Mouse (Mus musculus): ENCODE measurements around the gene Prkd2. TPM values are rescaled to one million over a fixed set of nuclear protein-coding genes. Genes with fewer than 3 reads are reported as not detected.
A peak's percentile ranks its signal among the peaks of the same experiment; 100 is the strongest.

Gene Prkd2
- 1 to 10 TPM; 3.8 to 7.3 TPM for total RNA-seq (2021)

DNA sequence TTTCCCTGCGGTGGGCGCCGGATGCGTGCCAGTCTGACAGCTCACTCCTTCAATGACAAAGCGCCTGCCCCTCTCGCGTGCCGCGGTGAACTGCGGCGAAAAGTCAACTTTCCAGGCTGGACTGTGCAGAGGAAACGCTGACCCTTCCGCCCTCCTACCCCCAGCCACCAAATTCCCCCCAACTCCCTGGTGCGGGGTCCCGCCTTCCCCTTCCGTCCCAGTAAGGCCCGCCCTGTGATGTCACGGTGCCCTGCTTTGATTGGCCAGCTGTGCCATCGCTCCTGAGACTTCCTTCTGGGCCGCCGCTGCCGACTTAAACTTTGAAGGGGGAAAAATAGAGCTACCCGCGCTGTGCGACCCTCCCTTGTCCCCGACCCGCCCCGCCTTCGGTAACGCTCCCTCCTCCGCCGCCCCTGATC lies at the start of gene Prkd2:
Gene Prkd2, plus strand, starts transcription at position 258 of the 419 bp plus-strand sequence.
- peak; percentile 88 to 90 for DNase-seq (ENCODE audit: low spot score in 2 of 2)
- intact Hi-C loops (cut with DNase I): no loop called here

DNA sequence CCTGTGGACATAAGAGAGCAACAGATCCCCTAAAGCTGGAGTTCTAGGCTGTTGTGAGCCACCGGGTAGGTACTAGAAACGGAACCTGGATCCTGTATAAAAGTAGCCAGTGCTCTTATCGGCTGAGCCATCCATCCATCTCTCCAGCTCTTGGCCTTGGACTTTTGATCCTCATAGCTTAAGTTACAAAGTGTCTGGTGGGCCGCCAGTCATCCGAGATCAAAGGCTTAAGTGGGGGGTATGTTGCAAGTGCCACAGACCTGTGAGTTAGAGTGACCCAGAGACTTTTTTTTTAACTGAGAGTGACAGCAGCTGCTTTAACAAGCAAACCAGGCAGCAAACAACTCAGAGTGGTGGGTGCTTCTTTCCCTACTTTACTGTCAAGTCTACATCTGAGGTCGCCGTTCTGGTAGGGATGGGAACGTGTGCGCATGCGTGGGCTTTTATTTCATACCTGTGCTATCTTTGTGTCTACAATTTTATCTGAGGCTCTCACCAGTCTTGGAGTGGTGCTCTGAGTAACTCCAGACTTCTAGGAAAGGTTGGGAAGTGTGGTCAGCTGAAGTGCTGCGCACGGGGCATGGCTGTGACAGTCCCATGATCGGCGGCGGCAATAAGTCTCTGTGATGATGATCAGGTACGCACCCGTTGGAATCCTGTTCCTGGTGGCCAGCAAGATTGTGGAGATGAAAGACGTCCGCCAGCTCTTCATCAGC lies 49.5 kb upstream of the Prkd2 start:
- no peak for DNase-seq (ENCODE audit: low spot score in 2 of 2)
- intact Hi-C loops (cut with DNase I): loop anchor here (5.0 kb wide), 1 partner anchor 146 kb away; no protein-coding TSS in a partner anchor

DNA sequence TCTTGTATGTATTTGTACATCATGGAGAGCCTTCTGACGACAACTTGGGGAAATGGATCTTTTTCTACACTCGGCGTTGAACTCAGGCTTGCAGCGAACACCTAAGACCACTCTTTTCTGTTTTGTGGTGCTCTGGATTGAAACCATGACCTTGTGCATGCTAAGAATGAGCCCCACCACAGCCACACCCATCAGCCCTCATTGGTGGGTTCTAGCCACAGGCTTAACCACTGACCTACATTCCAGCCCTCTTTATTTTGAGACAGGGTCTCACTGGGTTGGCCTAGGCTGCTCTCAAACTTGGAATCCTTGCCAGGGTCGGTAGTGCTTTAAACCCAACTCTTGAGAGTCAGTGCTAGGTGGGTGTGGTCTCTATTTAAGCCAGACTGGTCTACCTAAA lies 47.8 kb upstream of the Prkd2 start:
- intact Hi-C loops (cut with DNase I): loop anchor here (5.0 kb wide), 1 partner anchor 148 kb away; no protein-coding TSS in a partner anchor

DNA sequence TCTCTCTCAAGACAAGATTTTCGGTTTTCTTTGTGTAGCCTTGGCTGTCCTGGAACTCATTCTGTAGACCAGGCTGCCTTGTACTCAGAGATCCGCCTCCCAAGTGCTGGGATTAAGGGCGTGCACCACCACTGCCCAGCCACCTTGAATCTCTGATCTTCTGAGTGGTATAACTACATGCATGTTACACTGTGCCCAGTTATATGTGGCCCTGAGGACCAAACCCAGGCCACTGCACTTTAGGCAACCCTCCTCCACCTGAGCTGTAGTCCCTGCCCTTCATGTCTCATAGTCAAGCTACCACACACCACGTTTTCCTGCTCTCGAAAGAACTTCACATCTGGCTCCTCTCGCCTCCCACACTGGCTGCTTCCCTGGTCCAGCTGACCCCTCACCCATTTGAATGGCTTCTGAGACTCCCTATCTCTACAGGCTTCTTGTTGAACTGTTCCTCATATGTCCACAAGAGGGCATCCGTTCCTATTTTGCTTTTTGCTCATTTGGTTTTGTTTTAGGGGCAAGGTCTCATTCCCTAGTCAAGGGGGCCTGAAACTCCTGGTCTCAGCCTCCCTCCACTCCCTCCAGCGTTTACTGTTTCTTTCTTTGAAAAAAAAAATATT lies 38.2 kb upstream of the Prkd2 start:
- intact Hi-C loops (cut with DNase I): loop anchor here (2.0 kb wide), 1 partner anchor 58 kb away; no protein-coding TSS in a partner anchor
- DNase-seq (ENCODE audit: low spot score in 2 of 2): no peak

More for the DNA sequence above, 47.8 kb upstream of the Prkd2 start:
- DNase-seq (ENCODE audit: low spot score in 2 of 2): no peak

DNA sequence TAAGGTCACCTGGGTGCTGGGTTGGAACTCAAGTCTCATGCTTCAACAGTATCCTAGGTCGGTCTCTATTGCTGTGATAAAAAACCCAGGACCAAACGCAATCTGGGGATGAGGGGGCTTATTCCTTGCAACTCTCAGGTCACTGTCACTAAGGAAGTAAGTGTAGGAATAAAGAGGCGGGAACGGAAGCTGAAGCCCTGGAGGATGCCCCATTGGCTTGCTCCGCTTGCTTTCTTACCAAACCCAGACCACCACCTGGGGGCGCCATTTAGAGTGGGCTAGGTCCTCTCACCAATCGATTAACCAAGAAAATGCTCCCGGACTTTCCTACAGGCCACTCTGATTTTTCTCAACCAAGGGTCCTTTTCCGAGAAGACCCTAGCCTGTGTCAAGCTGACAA lies 34.8 kb upstream of the Prkd2 start:
- no peak for DNase-seq (ENCODE audit: low spot score in 2 of 2)
- intact Hi-C loops (cut with DNase I): no loop called here

DNA sequence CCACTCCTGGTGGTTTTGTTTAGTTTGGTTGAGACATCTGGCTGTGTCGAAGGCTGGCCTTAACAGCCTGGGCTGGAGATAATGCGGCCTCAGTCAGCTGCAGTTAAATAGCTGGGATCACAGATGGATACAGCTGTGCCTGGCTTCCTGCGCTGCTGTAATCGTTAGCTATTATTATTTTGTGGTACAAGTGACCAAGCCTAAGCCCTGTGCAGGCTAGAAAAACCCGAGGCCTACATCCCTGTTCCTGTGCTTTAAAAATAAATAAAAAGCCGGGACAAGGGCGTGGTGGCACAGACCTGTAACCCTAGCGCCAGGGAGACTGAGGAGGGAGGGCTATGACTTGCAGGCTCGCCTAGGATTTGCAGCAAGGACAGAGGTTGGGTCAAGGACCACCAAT lies 34.1 kb upstream of the Prkd2 start:
- DNase-seq (ENCODE audit: low spot score in 2 of 2): no peak
- intact Hi-C loops (cut with DNase I): no loop called here

DNA sequence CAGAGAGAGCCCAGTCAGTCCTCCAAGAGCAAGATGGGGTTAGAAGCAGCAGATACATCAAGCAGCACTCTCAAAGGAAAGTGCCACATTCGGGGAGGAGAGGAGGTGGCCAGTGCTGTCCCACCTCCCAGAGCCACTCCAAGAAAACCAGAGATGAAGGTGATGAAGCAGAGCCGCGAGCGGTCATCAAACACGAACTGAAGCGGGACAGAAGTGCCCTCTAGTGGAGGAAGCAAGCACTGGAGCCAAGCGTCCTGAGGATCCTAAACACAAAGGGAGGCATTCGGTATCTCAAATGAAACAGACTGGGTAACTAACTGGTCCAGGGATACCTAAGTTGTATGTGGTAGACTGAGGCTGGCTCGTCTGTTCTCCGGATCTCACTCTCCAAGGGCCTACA lies 33.0 kb upstream of the Prkd2 start:
- DNase-seq (ENCODE audit: low spot score in 2 of 2): peak; percentile 80 to 82
- intact Hi-C loops (cut with DNase I): loop anchor here (5.0 kb wide), 1 partner anchor 182 kb away; no protein-coding TSS in a partner anchor

DNA sequence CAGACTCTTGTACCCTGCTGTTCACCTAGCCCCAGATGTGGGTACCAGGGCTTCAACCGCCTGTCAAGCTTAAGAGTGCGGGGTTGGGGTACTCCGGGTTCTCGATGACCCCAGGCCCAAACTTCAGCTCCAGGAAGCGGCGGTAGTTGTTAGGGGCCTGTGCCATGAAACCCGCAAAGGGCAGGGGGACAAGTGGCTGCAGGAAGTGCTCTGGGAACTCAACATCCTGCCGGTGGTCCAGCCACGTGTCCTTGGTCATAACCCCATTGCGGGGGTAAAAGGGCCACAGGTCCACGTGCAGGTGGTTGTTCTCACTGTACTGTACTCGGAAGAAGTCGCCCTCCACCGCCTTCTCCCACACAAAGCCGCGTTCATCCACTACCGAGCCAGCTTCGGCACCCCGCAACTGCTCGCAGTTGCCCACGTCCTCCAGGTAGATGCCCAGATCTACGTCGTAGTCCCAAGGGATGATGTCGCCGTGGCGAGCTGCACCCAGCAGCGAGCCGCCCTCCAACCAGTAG lies 32.2 kb upstream of the Prkd2 start:
- intact Hi-C loops (cut with DNase I): loop anchor here (5.0 kb wide), 1 partner anchor 183 kb away; no protein-coding TSS in a partner anchor
- DNase-seq (ENCODE audit: low spot score in 2 of 2): no peak

DNA sequence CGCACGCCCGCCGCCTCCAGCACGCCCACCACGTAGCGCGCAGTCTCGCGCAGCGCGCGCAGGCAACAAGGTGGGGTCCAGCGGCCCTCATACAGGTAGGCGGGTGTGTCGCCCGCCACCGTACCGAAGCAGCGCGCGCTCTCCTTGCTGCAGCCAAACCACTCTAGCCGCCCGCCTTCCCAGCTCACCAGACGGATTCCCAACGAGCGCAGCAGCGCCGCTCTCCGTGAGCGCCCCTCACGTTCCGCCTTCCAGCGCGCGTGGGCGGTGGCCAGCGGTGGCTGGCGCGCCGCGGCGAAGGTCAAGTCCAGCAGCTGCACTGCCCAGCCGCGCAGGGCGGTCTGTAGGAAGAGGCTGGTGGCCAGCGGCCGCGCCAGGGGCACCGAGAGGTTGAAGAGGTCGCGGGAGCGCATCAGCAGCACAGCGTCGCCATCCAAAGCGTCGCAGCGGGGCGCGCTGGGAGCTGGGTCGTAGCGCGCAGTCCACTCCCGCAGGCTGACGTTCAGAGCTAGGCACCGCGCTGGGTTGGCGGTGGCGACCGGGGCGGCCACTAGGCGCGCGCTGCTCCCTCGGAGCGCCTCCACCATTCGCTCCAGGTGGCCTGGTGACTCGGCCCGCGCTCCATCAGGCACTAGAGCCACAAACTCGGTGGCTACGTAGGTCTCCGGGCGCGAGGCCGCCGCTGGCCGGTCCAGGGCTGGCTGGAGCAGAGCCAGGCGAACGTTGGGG lies 31.6 kb upstream of the Prkd2 start:
- DNase-seq (ENCODE audit: low spot score in 2 of 2): peak in 1 of 2 experiments; percentile 69
- intact Hi-C loops (cut with DNase I): loop anchor here (5.0 kb wide), 1 partner anchor 184 kb away; no protein-coding TSS in a partner anchor

DNA sequence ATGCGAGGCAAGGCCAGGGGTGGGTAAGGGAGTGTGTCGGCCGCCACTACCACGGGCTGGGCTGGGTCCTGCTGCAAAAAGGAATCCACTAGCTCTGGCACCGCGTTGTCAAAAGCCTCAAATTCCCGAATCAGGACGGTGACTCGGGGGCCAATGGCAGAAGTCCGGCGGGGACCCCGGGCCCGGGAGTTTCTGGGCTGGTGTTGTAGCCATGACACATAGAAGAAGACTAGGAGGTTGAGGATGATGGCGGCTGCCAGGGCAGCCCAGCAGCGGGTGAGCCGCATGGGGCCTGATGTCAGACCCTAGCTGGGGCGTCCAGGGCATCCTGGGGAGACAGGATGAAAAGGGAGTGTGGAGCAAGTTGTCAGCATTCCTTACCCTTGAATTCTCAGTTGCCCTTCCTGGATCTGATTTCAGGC lies 31.0 kb upstream of the Prkd2 start:
- intact Hi-C loops (cut with DNase I): loop anchor here (5.0 kb wide), 1 partner anchor 184 kb away; no protein-coding TSS in a partner anchor
- DNase-seq (ENCODE audit: low spot score in 2 of 2): no peak

DNA sequence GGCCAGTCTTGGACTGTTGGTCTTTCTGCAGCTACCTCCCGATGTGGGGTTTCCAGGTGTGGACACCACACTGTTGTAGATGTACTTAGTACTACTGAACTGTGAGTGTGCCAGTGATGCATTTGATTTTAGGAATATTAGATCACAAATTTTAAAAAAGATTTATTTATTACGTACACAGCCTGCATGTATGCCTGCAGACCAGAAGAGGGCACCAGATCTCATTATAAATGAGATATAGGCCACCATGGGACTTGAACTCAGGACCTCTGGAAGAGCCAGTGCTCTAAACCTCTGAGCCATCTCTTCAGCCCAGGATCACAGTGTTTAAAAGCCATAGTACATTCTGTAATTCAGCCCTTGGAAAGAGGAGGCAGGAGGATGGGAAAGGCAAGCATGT lies 30.2 kb upstream of the Prkd2 start:
- intact Hi-C loops (cut with DNase I): loop anchor here (5.0 kb wide), 1 partner anchor 185 kb away; no protein-coding TSS in a partner anchor
- no peak for DNase-seq (ENCODE audit: low spot score in 2 of 2)

DNA sequence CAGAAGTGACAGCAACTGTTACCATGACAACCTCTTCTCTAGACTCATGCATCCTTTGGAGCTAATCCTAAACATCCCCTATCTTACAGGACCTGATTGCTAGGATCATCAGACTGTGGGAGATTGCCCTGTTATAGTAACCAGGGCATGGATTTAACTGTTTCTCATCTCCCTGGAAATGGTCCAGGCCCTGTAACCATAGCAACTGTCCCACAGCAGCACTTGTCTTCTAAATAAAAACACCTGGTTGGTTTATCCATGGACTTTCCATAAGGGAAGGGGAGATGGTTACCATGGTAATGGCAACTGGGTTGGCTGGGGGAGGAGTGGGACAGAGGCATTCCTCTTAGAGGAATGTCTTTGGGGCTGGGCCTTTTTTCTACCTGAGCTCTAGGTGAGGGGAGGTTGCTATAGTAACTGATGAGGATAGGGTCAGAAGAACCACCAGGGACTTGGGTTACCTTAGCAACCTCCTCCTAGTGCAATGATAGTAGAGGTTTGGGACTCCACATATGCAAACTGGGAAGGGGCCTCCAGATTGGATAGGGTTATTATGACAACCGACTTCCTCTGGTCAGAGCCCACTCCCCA lies 27.3 kb upstream of the Prkd2 start, which contains the start of gene Strn4:
Gene Strn4, plus strand, starts transcription at position 539 of the 591 bp plus-strand sequence.
- peak in 1 of 2 experiments; percentile 71 for DNase-seq (ENCODE audit: low spot score in 2 of 2)

DNA sequence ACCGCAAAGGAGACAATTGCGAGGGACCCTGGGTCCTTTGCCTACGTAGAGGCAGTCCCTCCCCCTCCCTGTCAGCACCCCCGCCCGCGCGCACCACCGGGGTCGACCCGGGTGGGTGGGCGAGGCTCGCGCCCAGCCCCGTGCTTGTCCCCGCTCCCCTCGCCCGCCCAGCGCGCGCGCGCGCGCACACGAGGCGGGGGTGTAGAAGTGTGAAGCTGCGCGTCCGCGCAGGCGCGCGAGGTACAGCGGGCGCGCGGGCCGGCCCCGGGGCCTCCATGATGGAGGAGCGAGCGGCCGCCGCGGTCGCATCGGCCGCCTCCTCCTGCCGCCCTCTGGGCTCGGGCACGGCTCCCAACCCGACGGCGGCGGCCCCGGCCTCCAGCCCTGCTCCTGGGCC lies 26.6 kb upstream of the Prkd2 start:
- intact Hi-C loops (cut with DNase I): loop anchor here (5.0 kb wide), 1 partner anchor 414 kb away; the partner anchor contains the start of gene Zc3h4
- DNase-seq (ENCODE audit: low spot score in 2 of 2): peak; percentile 77 to 85

More for the DNA sequence above, 27.3 kb upstream of the Prkd2 start, which contains the start of gene Strn4:
- intact Hi-C loops (cut with DNase I): loop anchor here (5.0 kb wide), 1 partner anchor 413 kb away; the partner anchor contains the start of gene Zc3h4

DNA sequence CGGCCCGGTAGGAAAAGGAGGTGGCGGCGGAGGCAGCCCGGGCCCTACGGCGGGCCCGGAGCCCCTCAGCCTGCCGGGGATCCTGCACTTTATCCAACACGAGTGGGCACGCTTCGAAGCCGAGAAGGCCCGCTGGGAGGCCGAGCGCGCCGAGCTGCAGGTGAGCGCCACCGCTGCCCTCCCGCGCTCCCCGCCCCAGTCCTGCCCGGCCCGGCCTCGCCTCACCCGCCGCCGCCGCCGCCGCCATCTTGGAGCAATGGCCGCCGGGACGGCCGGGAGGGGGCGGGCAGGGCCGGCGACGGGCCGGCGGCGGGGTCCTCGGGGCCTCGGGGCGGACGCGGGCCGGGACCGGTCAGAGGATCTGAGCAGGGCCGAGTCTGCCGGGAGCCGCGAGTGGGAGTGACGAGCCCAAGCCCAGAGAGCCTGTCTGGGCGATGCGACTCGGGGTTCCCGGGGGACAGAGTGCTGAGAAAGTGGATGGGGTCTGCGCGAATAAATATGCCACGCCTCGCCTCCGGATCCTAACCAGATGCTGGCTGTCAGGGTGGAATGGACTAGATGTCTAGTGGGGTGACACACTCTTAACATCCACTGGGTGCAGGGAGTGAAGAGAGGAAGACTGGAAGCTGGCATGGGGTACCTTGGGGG lies 26.1 kb upstream of the Prkd2 start, which contains the start of gene Fkrp:
Gene Fkrp, minus strand, starts transcription at position 258 of the 648 bp plus-strand sequence.
- intact Hi-C loops (cut with DNase I): loop anchor here (5.0 kb wide), 1 partner anchor 414 kb away; the partner anchor contains the start of gene Zc3h4

DNA sequence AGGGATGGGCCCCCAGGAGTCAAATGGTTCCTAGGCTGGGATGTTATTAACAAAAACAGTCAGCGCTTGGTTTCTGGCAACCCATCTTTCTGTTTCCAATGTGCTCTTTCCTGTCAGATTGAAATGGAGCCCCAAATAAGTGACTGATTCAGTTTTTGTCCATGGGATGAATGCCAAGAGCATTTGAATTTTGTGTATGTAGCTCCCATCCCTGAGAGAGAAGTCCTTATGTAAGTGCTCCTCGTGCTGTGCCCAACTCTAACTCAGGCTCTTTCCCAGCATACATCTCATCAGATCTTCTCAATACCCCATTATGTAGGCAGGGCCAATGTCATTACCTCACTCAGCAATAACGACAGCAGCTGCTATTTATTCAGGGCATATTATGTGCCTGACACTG lies 25.0 kb upstream of the Prkd2 start:
- peak in 1 of 2 experiments; percentile 90 for DNase-seq (ENCODE audit: low spot score in 2 of 2)
- intact Hi-C loops (cut with DNase I): loop anchor here (5.0 kb wide), 1 partner anchor 415 kb away; the partner anchor contains the start of gene Zc3h4

More for the DNA sequence above, 26.1 kb upstream of the Prkd2 start, which contains the start of gene Fkrp:
- DNase-seq (ENCODE audit: low spot score in 2 of 2): no peak

DNA sequence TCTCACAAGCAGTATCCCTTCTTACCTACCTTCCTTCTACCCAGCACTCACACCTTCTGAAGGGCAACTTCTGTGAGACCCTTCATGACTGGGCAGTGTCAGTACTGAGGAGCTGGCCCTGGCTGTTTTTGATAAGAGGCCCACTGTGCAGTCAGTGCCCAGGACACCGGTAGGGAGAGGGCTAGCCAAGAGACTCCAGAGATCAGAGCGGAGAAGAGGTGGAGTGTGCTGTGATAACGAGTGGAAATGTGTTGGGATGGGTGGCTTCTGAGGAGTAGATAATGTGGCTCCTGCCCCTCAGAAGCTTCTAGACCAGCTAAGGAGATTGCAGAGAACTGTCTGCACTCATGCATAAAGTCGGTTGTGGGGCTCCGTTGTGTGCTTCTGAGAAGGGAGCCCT lies 22.9 kb upstream of the Prkd2 start:
- intact Hi-C loops (cut with DNase I): loop anchor here (5.0 kb wide), 1 partner anchor 417 kb away; the partner anchor contains the start of gene Zc3h4
- no peak for DNase-seq (ENCODE audit: low spot score in 2 of 2)

DNA sequence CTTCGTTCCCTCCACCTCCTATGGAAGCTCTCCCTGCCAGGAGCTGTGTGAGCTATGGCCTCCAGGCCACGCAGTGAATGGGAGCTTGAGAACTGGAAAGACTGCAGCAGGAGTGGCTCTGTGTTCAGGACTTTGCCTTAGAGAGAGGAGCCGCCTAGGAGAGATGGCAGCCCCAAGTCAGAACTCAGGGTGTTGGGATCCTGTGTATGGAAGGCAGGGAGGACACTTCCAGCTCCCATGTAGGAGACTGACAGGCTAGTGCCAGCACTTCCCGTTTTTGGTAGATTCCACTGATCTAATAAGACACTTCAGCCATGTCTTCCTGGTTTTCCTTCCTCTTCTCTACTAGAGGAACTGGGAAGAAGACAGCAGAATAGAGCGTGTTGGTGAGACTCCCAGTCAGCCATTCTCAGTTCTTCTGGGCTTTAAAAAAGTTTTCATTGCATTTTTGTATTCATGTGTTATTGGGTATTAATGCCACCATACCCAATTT lies 22.4 kb upstream of the Prkd2 start:
- intact Hi-C loops (cut with DNase I): no loop called here
- DNase-seq (ENCODE audit: low spot score in 2 of 2): no peak

DNA sequence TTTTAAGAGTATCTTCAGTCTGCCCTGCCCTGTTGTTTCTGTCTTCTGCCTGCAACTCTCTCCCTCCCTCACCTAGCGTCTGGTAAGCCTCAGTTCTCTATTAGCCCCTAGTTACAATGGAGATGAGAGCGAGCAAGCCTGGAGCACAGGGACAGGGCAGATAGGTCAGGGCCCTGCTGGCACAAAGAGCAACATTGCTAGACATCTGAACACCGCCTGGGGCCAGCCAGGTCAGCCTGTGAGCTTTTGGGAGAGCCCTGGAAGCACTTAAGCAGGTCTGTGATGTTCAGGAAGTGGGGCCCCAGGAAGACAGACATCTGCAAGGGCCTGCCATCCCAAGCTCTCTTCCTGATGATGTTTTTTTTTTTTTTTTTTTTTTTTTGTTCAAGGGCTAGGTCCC lies 21.6 kb upstream of the Prkd2 start:
- intact Hi-C loops (cut with DNase I): no loop called here
- DNase-seq (ENCODE audit: low spot score in 2 of 2): no peak
